Mouse (Mus musculus): Measurements from ENCODE around the gene Dhh.

Dhh gene

DNA sequence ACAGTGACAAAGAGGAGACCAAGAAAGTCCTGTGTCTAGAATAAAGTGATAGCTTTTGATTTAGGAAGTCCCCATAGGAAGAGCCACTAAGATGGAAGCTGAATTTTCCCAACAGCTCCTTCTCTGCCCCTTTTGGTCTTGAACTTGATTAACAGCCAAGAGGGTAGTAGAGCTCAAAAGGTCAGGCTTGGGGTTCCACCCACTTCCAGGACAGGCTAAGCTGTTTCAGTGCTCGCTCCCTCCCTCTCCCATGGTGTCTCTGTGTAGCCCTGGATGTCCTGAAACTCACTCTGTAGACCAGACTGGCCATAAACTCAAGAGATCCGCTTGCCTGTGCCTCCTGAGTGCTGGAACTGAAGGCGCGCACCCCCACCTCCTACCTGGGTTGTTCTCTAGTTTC lies 17.7 kb upstream of the Dhh start:
- no peak for DNase-seq (ENCODE audit: low read depth, low spot score)

DNA sequence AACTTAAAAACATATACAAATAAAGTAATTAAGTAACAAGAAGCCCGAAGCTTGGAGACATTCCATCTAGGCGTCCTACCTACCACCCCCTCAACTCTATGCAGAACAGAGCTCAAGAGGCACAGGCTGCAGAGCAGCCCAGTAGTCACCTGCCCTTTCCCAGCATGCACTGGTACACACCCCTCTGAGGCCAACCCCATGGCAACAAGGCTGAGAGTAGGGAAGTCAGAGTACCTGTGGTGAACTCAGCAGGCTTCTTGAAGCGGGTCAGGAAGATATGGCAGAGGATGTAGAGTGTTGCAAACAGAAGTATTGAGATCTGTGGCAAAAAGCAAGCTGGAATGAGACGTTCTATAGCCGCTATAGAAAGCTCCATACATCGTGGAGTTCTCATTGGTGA lies 16.6 kb upstream of the Dhh start:
- DNase-seq (ENCODE audit: low read depth, low spot score), result no peak

DNA sequence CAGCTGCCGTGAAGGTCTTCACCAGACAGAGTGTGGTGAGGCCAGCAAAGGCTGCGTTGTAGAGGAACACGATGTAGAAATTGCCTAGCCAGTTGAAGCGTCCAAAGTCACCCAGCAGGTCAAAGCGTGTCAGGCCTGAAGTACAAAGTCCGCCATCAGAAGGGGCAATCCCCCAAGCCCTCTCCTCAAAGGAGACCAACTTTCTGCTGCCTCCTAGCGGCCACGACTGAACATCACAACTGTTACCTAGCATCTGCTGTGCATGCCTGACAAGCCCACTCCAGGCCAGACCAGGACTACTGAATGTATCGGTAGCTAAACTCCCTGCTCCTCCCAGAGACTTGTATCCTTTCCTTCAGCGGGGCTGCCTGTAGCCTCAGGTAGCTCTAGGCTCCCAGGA lies 6.4 kb upstream of the Dhh start:
- DNase-seq (ENCODE audit: low read depth, low spot score), result no peak

DNA sequence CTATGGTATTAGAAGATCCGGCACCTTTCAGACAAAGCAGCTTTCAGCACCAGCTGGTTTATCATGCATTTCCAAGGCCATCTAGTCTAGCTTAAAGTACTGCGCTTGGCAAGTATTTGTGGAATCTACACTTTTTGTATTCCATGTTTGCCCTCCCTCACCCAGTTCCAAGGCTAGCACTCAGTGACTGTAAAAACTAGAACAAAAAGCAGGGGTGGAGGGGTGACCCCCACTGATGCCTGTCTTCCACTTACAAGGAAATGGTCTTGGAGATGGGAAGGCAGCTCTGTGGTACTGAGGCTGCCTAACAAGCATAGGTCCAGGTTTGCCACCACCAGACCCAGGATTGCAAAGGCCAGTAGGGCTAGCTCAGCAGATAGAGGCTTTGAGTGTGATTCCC lies 4.3 kb upstream of the Dhh start:
- no peak for DNase-seq (ENCODE audit: low read depth, low spot score)

DNA sequence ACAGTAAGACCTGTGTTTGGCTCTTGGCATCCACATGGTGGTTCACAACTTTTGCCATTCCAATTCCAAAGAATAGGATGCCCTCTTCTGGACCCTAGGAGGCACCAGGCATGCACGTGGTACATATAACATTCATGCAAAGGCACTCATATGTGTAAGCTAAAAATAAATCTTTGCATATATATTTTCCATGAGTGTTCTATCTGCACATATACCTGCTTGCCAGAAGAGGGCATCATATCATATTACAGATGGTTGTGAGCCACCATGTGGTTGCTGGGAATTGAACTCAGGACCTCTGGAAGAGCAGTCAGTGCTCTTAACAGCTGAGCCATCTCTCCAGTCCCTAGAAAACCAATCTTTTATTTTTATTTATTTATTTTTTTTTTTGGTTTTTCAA lies 3.2 kb upstream of the Dhh start:
- no peak for DNase-seq (ENCODE audit: low read depth, low spot score)

DNA sequence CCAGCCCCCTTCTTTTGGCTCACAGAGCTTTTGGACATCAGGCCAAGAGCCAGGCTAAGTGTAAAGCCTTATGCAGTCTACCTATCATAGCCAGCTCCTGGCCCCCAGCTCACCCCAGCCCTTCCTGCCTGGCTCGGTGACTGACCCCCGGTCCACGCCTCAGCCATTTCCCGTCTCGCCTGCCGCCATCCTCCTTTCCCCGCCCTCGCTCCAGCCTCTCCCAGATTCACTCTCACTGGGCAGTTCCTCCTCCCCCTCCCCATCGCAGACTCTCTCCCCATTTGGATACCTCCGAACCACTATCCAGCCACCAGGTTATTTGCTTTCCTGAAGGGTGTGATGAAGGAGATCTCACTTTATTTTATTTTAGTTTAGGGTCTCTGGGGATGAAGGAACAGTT lies 845 bp downstream of the Dhh start:
- DNase-seq (ENCODE audit: low read depth, low spot score), result no peak

DNA sequence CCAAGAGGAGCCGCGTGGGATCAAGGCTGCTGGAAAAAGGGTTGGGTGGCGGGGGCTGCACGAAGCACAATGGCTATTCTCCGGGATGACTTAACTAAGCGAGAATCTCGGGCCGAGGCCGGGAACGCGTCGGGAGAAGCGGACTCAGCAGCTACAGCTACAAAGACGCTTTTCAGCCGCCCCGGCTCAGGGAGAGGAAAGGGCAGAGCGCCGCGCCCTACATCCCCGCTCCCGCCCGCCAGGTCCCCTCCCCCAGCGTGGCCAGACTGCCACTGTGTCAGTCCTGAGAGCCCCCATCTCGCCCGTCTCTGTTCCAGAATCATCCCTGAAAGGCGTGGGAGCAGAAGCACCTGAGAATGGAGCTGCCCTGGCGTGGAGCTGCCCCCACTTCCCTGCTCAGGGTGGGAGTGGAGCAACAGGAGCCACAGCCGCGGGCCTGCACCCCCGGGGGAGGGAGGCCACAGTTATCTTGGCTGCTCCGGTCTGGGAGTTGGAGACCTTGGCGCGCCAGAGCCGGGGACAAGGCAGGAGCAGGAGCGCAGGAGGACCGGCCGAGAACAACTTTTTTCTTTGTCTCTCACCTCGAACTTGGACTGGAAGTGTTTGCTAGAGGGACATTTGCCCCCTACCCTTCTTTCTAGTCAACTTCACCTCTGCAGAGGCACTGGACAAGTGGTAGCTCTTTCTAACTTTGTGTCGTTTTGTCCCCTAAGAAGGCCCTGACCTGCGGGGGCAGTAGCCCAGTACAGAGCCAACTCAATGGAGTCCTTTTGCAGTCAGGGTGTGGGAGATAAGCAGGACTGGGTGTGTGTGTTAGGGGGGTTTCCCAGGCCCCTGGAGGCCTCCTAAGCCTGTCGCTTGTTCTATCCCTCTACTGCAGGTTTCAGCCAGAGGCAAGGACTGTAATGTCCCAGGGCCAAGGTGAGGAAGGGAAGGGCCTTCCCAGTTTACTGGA lies 2.4 kb downstream of the Dhh start:
- no peak for DNase-seq (ENCODE audit: low read depth, low spot score)

DNA sequence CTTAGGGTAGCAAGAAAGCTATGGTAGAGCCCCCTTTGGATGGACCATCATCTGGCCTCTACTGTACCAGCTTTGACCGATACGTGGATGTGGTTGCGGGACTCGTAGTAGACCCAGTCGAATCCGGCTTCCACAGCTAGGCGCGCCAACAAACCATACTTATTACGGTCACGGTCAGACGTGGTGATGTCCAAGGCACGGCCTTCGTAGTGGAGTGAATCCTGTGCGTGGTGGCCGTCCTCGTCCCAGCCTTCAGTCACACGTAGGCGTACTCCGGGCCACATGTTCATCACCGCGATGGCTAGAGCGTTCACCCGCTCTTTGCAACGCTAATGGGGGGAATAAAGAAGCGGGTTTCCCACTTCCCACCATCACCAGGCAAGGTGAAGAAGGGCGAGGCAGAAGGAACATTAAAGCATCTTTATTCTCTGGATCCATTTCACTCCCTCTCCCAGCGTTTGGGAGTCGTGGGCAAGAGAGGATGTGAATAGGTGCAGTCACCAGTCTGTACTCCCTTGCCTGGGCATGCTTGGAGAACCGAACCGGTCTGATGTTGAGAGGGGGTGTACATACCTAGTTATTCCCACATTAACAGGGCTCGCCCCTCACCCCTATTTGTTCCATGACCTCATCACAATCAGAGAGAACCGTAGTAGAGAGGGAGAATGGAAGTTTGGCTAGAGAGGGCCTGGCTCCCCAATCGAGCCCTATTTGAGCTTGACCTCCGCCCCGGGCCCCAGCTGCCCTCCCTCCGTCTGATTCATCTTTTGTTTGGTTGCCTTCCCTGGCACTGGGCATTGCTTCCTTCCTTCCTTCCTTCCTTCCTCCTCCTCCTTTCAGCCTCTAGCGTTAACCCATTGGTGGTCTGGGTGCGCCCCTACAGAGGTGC lies 3.4 kb downstream of the Dhh start:
- DNase-seq (ENCODE audit: low read depth, low spot score), result no peak

DNA sequence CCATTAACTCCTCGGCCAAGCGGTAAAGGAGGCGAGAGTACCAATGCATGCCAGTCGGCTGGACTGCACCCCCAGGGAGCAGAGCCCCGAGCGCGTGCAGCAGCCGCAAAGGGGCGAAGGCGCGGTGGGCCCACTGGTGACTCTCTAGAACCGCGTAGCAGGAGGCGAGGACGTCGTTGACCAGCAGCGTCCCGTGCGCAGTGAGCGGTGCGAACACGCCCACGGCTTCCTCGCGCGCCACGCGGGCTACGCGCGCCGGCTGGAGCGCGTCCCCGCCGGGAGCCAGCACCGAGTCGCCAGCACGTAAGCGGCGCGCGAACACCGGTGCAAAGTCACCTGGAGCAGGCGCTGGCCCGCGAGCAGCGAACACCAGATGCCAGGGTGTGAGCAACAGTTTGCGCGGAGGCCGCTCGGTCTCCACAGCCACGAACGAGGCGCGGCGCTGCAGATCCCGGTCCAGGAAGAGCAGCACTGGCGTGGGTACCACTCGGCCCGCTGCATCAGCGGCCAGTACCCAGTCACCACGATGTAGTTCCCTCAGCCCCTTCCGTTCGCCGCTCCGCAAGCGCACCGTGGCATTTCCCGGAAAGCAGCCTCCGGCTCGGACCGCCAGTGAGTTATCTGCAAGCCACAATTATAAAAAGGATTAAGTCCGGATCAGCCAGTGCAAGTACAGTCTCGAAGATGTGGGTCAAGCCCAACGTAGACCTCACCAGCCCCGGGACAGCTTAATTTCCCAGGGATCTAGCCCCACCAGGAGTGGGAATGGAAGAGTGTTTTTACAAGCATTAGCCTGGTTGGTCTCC lies 4.2 kb downstream of the Dhh start, which contains the start of gene Rhebl1:
Gene Rhebl1, minus strand, starts transcription at position 601 of the 806 bp plus-strand sequence.
- DNase-seq (ENCODE audit: low read depth, low spot score), result no peak

DNA sequence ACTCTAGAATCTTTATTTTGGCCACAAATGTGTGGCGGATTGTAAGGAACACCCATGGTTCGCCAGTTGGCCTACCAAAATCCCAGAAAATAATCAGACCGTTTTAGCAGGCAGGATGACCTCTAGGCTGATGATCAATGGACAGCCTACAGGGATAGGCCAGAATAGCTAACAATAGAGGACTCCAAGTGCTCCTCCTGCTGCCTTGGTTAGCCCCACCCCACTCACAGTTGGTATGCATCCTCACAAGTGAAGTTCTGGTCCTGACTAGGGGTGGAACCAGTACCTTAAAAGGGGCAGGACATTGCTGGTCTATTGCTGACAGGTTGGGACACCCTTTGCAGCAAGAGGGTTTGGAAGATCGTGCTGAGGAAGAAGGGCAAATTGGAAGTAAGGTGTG lies 5.3 kb downstream of the Dhh start:
- DNase-seq (ENCODE audit: low read depth, low spot score), result no peak

DNA sequence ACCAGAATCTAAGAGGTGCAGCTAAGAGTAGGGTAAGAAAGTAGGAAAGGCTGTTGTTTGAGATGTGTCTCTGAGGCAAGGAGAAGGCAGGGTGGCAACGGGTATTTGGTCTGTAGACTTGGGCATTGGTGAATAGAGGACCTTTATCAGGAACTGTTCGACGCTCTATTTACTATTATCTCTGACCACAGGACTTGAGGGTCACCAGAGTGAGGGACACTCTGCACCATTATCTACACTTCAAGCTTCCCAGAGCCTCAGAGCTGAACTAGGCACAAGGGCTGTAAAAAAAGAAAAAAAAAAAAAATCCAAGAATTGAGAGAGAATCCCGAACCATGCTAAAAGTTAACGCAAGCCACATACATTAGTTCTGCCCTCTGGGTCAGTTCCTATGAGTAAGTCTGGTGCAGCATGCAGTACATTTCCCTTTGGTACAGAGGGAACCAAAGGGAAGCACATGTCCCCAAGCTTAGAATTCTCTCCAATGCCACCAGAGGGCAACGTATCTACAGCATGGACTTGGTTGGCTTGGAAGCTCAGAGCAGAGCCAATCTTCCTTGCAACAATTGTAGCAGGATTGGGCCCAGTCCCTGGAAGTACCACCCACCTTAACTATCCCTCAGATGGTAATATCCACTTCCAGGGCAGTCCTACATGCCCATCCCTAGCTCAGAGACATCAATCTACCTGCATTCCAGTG lies 6.3 kb downstream of the Dhh start:
- DNase-seq (ENCODE audit: low read depth, low spot score), result no peak

DNA sequence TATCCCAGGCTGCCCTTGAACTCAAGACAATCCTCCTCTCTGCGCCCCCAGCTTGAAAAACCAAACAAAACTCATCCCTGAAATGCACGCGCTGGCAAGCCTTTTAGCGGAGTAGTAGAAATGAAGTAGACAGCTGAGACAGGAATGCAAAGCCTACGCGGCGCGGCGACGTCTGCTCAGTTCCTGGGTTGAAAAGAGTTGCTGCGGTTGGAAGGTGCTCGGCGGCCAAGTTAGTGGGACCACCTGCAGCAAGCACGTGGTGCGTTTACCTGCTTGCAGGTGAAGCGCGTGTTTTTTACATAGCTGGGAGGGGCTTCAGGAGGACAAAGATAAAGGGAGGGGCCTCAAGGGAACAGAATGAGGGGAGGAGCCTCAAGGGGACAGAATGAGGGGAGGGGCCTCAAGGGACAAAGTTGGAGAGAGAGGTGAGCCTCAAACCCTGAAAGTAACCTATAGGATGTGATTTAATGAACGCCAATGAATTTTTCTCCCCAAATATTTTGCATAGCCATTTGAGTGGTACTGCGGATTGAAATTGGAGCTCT lies 7.1 kb downstream of the Dhh start:
- DNase-seq (ENCODE audit: low read depth, low spot score), result no peak

DNA sequence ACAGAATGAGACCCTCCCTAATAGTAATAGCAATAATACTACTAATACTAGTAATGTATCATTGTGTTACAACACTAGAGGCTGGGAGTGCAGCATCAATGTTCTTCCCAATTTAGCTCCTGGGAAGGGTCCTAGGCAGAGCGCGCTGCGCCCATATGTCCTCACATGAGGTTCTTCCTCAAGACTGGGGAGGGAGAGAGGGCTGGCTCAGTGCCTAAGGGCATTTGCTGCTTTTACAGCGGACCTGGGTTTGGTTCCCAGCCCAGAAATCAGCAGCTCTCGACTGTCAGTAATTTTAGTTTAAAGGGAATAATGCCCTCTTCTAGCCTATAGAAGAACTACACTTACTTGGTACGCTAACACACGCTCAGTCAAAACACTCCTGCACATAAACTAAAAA lies 10.8 kb downstream of the Dhh start:
- DNase-seq (ENCODE audit: low read depth, low spot score), result no peak

DNA sequence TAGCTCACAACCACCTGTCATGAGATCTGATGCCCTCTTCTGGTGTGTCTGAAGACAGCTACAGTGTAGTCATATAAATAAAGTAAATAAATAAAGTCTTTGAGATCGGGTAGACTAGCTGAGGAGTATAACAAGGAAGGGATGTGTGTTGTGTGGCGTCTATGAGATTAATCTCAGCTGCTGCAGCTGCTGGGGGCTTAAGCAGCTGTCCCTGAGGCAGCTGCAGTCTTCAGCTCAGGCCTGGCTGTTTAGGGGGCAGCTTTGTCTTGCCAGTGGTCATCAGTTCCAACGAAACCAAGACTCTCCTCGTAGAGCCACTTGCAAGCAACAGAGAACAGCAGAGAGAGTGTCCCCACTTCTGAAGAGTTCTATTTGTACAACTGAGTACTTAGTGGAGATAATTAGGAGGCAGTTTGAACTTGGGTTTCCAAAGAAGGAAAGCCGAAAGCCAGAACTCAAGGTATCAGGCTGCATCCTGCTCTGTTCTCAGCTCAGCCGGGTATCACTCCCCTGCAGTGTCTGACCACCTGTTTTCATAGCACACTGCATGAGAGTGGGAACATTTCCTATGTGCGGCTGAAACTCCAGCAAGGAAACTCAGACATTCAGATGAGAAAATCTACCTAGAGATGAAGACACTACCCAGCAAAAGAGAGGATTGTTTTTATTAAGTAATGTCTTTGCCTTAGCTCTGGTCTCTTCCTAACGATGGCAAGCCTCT lies 11.5 kb downstream of the Dhh start:
- DNase-seq (ENCODE audit: low read depth, low spot score), result no peak

DNA sequence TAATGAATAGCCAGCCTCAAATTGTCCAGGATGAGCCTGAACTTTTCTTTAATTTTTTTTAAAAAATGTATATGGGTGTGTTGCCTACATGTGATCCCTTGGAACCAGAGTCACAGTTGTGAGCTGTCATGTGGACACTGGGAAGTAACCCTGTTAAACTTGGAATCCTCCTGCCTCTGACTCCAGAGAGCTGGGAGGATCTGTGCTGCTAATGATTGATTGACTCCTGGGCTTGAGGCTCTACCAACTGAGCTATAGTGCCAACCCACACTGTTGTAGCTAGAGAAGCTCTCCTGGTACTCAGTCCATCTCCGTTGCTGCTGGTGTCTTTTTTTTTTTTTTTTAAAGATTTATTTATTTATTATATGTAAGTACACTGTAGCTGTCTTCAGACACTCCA lies 14.2 kb downstream of the Dhh start:
- DNase-seq (ENCODE audit: low read depth, low spot score), result no peak

DNA sequence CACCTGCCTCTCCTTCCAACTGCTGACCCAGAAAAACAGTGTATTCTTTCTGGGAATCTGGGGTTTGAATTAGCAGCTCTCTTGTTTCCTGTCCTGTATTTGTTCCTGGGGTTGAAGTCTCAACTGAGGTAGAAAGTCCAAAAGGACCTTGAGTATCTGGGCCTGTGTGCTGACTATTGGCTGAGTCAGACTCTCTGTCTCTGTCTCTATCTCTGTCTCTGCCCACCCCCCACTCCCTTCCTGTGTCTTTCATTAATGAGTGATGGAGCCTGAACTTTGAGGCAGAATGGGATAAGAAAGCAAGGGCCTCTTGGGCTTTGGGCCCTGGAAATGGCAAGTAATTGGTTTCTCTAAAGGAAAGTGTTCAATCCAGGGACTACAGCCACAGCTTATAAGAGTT lies 14.7 kb downstream of the Dhh start:
- DNase-seq (ENCODE audit: low read depth, low spot score), result no peak

DNA sequence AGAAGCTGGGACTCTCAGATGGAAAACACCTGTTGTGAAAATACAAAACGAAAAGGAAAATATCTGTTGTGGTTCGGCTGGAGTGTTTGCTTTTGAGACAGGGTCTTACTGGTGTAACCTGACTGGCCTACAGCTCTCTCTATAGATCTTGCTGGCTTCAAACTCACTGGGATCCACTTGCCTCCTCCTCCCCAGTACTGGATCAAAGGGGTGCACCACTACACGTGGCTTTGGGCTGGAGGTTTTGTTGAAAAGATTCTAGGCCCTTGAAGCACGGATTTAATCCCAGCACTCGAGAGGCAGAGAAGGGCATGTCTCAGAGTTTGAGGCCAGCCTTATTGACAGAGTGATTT lies 16.7 kb downstream of the Dhh start:
- DNase-seq (ENCODE audit: low read depth, low spot score), result no peak

DNA sequence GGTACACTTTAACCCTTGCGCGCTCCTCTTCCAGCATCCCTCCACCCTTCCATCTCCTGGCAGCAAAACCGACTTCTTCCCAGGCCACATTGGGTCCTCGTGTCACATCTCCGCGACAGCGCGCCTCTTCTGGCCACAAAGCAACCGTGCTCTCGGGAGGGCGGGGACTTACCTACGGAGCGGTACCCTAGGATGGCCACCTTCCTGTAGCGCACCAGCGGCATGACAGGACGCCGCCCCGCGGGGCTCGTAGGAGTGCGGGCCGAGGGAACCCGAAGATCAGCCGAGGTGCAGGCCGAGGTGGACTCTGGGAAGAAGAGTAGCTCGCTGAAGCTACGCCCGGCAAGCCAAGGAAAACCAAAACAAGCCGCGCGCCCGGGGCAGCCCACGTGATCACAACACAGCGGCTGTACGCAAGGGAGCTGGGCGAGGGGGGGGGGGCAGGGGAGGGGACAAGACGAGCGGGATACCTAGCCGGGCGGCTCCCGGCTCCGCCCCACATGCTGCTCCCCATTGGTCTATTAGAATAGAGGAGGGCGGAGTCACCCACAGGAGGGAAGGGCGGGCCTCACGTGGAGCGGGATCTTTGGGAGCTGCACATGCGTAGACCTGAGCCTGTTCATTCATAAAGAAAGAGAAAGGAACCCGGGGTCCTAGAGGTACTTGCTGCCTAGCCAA lies 17.2 kb downstream of the Dhh start:
- DNase-seq (ENCODE audit: low read depth, low spot score), result peak; percentile 88

DNA sequence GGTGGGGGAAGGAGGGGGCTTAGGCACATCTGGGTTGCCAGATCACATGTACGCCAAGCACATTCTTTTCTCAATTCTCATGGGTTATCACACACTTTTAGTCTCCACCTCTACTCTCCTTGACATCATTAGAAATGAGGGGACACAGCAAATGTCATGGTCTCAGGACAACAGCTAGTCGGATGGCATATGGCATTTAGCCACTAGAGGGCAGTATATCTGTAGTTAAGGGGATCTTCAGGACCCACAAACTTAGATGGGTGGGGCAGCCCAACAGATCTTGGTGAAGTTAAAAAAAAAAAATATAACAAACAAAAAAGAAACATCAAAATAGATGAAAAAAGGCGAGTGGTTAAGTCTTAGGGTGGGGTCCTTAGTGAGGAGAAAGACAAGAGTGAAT lies 21.0 kb downstream of the Dhh start:
- peak; percentile 73 for DNase-seq (ENCODE audit: low read depth, low spot score)

Measured in c-Kit-negative CD71-positive TER-119-positive erythroid progenitor cells, embryonic 14.5 days (primary cell).